Mouse (Mus musculus): ENCODE data around the gene Tnfsf15.

The Tnfsf15 gene

DNA sequence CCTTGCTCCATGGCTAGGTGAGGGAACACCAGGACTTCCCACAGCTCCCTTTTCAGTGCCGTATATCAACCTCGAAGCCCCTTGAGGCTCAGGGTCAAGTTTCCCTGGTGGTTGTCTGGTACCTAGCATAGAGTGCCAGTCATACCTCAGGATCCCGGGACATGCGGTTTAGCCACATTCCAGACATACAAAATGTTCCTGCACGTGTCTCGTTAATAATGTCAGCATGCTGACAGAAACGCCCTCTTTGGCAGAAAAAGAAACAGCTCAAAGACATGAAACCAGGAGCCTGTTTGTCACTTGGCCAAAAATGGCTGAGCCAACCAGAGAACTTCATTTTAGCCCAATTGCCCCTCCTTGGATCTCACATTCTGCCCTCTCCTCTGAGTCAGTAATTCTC, 2.8 kb downstream of the Tnfsf15 start:
- no peak for DNase-seq (ENCODE audit: low spot score in 2 of 2)

DNA sequence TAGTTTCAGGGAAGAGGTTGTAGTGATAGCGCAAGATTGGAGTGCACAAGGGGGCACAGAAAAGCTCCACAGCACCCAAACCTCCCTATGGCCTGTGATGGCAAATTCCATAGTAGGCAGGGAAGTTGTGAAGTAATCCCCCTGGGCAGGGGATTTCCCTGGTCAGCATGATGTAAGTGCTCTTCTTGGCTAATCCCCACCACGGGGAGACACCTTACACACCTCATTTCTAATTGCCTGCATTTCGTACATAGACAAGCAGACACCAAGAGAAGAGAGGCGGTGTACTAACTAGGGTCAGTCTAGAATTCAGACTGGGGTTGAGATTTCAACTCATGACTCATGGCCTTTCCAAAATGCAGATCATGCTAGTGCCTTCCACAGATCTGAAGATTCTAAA, 4.2 kb downstream of the Tnfsf15 start:
- no peak for DNase-seq (ENCODE audit: low spot score in 2 of 2)

DNA sequence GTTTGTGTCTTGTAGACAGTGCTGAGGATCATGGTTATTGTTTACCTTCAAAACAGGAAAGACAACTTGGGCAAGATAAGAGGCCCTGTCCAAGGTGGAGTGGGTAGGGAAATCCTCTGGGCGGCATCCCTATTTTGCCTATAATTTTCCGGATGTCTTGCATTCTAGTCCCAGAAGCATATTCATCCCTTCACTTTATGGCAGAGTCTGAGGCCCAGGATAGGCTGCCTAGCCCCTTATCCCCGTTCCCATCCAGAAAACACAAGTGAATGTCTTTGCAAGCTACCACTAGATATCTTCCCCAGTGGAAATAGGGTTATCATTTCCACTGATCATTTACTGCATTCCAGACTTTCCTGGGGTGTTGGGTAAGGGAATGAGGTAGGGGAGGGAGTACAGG, 4.9 kb downstream of the Tnfsf15 start:
- no peak for DNase-seq (ENCODE audit: low spot score in 2 of 2)

DNA sequence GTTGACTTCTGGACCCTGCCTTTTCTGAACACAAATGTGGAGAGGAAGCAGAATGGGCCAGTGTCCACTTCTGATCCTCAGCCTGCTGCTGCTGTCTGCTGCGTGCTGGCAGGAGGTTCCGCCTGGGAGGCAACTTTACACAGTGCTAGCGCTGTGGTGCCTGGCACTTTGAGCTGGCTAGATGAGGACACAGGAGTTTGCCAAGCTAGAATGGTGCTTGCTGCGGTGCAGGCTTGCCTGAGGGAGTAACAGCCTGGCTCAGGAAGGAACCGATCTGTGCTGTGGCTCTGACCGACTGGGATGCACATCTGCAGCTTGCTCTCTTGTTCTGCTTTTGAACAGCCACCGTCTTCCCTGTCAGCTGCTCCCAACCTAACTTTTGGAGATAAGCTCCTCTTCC, 5.4 kb downstream of the Tnfsf15 start:
- no peak for DNase-seq (ENCODE audit: low spot score in 2 of 2)

DNA sequence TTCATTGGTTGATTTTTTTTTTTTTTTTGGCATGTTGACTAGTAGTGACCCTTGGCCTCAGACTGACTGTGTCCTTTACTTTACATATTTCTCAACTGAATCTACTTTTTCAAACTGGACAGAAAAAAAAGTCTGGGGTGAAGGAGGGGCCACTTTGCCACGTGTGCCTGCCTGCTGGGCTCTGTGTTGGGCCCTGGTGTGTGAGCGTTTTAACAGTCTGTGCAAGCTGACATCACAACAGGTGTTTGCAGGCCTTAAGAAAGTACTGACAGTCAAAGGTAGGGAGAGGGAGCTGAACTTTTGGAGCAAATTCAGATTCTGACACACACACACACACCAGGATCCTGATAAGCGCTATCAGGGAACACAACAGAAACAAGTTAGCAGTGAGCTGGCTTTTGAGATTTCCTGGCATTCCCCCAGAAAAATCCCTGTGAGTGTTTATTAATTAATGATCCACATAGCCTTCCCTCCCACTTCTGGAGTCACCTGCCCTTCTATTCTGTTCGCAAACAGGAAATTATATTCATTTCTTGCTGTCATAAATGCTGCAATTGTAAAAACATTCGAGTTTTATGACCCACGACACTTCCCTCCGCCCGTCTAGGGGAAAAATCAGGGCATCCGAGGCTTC, 6.4 kb downstream of the Tnfsf15 start:
- DNase-seq (ENCODE audit: low spot score in 2 of 2), result no peak

DNA sequence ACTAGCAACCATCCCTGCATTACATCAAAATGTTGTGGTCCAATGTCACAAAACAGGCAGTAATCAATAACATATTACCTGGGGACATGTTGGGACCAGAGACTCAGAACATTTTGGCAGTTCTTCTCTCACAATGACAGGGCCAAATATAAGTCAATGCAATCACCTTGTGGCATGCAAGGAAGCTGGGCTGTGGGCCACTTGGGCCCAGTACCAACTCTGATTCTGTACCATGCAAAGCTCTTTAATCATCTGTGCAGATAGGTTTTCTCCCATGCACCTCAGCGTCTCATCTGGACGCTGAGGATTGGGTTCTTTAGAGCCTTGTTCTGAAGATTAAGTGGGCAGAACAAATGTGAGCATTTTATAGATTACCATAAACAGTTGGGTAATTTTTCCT, 13.6 kb downstream of the Tnfsf15 start:
- DNase-seq (ENCODE audit: low spot score in 2 of 2), result no peak

DNA sequence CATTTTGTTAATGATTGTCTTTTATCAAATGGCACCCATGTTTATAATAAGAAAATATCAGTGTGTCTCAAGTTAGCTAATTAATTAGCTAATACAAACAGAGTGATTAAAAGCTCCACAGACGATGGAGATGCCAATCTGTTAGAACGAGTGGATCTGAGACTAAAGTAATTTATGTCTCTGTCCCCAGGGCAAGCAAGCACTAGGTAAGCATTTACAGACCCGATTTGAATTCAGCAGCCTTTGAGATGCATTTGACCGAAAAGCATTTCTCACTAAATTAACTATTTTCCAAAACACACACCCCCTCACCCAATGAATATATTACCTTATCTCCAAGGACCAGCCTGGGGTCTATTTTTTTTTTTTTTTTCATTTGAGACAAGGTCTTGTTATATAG, 18.2 kb downstream of the Tnfsf15 start:
- DNase-seq (ENCODE audit: low spot score in 2 of 2), result no peak

DNA sequence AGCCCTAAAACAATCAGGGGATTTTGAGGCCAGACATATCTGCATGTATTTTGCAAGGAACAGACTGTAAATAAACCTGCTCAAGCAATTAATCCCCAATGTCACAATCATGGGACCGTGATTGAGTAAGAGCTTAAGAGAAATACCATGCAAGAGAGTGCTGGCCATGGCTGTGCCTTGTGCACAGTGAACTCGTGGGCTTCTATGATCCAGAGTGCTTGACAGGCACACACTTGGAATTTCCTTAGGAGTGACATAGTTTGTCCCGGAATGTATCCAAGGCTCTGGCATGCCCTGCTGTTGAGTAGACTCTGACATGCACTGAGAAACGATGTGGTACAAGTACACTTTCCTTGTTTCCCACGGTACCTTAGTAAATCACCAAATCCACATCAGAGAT, 18.9 kb downstream of the Tnfsf15 start:
- DNase-seq (ENCODE audit: low spot score in 2 of 2), result no peak

DNA sequence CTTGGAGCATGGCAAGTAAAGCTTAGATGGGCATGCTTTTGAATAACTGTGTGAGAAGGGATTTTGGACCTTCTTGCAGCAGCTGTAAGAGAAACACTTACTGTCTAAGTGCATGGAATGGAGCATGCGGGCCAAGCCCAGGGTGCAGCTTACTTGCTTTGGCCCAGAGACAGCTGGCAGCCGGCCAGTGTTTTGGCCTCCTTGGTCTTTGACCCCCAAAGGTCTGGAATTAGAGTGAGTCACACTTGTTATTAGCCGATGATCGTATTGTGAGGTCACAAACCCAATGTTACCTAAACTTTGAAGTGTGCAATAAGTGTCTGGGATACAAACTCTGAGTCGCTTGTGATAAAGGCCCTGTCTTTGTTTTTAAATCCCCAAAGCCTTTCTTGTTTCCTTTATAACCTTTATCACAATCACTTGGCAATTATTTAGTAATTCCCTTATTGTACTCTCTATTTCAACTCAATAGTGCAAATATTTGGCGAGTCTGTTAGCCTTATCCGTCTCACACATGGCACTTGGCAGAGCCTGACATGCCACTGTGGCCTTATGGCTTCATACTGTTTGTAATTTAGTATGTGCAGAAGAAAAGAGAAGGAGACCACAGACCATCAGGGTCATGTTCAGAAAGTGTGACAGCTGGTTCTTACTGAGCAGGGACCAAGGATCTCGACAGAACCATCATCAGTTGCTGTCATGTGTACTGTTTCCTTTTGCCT, 26.8 kb downstream of the Tnfsf15 start:
- DNase-seq (ENCODE audit: low spot score in 2 of 2), result no peak

DNA sequence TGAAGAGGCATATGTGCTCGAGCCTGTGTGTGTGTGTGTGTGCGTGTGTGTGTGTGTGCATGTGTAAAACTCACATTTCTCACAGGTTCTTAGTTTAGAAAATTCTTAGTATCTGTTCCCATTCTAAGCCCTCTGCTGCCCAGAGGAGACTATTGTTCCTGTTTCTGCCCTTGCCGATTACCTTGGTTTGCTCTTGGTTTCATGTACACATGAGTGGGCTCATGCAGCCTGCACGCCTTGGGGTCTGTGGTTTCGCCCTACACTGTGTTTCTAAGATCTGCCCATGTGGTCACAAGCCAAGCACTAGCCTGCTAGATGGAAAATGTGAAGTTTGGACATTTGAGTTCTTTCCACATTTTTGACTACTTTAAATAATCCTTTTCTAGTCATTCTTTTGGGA, 33.0 kb downstream of the Tnfsf15 start:
- DNase-seq (ENCODE audit: low spot score in 2 of 2), result no peak

DNA sequence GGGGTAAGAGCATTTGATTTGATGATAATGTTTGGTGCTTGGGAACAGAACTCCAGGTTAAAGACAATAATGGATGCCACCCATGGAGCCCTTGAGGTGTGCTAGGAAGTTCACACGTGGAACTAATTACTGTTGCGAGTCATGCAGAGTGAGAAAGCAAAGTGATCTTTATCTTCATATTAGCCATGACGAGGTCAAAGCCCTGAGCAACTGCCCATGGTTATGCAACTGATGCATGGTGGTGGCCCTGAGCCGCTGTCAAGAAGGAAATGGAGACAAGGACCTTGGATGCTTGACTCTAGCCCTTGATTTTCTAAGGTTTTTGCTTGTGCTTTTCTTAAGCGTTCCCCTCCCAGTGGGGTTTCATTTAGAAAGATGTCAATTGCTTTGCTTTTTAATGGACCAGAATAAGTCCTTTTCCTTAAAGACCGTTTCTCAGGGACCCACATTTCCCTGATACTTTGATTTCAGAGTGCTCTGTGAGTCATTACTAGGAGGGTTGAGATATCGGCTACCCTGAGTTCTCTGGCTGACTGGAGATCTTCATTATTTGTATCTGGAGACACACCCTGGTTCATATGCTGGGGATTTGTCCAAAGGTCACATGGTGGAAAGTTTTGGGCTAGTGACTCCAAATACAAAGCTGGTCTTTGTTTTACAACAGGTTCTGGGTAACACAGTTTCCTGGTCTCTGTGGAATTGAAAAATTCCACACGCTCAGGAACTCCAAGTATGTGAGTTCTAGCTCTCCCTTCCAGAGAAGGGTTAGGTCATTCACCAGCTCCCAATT, 34.3 kb downstream of the Tnfsf15 start:
- no peak for DNase-seq (ENCODE audit: low spot score in 2 of 2)

DNA sequence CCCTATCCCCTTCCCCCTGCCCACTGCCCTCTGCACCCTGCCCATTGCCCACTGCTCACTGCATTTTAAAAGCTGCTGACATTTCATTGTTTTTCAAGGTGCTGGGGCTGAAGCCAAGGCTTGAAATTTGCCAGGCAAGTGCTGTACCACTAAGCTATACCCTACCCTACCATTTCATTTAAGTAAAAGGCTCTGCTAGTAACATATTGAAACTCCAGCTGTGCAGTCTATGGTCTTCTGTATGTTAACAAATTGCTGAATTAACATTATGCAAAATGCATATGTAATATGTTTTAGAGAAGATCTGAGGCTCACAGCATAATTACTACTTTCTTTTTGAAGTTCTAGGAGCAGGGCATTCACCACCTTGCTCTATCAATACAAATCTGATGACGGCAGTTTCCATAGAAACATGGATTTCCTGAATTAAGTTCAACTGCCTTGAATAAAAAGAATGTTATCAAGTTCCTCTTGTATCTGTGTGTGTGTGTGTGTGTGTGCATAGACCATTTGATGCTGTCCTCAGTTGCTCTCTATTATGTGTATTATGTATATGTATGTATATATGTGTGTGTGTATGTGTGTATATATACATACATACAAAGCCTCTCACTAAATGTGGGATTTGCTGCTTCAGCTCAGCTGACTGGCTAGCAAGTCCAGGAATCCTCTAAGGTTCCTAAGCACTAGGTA, 38.5 kb downstream of the Tnfsf15 start:
- no peak for DNase-seq (ENCODE audit: low spot score in 2 of 2)

DNA sequence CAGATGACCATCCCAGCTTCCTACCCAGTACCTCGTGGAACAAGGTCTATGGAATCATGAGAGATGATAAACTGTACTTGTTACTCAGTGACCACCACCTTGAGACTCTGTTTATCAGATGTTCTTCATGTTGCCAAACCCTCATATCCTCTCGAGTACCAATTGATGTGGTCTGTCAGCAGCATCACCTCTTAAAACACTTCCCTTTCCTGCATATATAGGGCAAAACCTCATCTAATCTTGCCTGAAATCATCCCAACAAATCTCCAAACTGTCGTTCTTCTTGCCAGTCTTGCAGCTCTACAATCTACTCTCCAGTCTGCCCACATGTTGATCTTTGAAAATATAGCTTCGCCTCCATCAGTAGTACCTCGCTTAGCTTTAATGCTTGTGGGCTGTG, 40.7 kb downstream of the Tnfsf15 start:
- no peak for DNase-seq (ENCODE audit: low spot score in 2 of 2)

DNA sequence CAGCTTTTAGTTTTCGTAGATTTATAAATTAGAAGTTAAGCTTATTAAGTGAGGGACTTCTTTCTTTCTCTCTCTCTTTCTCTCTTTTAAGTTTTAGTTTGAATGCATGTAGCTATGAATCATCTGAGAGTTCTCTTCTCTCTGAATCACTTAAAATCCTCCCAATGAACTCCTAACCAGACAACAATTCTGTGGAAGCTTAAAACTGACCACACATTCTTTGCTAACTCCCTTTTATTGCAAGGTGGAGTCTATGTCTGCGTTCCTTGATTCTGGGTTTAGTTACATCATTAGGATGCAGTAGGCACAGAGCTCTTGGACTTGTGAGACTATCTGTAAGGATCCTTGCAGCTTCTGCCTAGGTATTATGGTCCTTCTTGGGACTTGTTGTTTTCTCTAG, 41.2 kb downstream of the Tnfsf15 start:
- DNase-seq (ENCODE audit: low spot score in 2 of 2), result no peak

DNA sequence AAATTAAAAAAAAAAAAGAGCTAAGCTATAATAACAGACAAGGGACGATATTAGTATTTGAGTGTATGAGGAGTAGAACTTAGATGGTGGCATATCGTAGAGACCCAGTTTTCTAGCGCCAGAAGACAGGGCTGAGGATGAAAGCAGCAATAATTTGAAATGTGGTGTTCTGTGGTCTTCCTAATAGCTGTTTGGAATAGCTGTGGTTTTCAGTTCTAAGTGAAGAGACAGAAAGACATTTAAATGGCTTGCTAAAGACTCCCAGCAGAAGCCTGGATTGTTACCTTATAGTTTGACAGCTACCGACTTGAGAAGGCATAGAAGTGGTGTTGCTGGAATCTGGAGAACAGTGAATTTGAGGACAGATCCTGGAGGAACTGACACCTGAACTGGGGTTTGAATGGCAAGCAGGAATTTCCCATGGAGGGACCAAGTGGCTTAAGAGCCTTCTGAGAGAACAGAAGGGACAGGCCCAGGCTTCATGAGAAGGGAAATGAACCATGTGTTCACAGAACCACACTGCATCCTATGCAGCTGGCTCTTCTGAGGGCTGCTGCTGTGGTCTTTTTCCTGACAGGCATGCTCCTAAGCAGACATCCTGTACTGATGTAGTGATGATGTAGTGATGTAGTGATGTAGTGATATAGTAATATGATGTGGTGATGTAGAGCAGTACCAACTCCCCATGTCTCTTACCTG, 42.8 kb downstream of the Tnfsf15 start:
- DNase-seq (ENCODE audit: low spot score in 2 of 2), result no peak

DNA sequence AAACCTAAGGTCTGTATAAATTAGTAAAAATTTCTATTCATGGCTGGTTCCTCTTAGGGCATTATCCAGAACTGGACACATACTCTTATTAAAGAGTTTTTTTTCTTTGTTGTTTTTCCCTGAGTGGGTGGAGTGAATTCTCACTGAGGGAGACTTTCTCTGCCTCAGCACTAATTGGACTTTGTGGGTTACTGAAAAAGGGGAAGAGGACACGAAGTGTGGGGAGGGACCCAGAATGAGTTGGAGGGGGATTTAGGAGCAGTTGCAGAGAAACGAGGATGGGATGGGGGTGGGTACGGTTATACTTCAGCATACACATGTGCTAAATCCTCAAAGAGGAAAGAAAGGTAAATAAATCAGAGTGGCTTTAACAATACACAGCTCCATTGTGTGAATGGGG, 45.2 kb downstream of the Tnfsf15 start:
- no peak for DNase-seq (ENCODE audit: low spot score in 2 of 2)

DNA sequence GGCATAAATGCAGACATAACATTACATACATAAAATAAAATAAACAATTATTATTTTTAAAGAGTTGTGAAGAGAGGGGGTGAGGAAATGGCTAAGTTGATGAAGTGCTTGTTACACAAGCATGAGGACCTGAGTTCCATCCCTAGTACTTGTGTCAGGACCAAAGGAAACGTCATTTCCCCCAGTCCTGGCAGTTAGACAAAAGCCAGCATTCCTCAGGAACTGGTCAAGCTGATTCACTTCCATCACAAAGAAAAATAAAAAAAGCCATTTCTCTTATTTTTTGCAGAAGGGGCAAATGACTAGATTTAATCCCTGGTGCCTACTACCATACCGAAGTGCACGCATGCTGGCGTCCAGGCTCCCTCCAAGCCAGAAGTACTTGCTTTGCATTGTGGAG, 48.0 kb downstream of the Tnfsf15 start:
- DNase-seq (ENCODE audit: low spot score in 2 of 2), result no peak

DNA sequence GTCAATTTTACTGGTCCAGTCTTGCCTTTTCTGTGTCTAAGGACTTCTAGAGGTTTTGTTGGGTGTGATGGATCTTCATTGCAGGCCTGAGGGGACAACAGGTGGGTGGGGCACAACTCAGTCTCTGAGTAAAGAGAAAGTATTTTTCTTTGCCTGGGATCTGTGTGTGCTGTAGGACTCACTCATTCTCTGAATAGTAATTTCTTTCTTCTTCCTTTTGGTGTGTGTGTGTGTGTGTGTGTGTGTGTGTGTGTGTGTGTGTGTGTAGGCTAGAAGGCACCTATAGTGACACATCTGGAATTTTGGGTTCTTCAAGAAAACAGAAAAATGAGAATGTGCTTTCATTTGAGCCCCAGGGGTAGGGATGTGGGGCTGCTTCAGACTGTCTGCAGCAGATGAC, 52.6 kb downstream of the Tnfsf15 start:
- no peak for DNase-seq (ENCODE audit: low spot score in 2 of 2)

DNA sequence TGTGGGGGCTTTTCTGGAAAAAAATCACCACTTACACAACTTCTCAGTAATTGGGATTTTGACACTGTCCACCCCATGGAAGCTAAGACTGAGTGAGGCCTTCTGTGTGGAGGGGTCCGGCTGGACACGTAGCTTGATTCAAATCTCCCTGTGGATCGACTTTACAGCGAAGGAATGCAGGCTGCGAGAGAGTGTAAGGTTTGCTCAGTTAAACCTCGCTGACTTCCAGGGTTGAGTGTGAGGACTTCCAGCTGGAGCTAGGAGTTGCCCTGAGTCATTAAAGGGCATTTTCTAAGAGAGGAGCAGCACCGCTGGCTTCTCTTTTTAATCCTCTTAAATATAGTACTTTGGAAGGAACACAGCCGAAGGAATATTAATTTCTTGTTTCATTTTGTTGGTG, 57.5 kb downstream of the Tnfsf15 start:
- DNase-seq (ENCODE audit: low spot score in 2 of 2), result no peak

DNA sequence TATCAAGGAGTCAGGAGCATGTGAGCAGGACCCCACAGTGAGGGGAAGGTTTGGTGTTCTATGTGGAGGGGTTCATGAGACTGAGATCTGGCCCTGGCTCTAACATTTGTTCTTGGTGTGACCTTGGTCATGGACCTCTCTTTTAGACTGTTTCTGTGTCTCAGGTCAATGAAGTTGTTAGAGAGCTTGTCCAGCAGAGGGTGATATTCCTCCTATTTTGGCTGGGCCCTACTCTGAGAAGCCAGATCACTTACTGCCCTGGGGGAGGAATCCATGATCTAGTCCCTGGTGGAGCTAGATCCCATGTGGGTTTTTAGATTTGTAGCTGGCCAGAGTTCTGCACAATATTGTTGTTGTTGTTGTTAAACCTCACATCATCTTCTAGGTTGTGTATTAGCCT, 58.8 kb downstream of the Tnfsf15 start:
- DNase-seq (ENCODE audit: low spot score in 2 of 2), result peak in 1 of 2 experiments; percentile 21

DNA sequence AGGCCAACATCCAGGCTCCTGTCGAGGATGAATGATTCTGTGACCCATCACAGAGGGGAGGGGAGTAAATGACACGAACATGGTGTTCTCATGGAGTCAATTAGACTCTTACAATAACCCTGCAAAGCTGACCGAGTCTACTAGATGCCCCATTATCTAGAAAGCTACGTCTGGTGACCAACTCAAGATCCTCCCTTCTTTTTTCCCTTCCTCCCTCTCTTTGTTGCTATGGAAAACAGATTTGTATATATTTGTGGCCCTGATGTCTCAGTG, 59.7 kb downstream of the Tnfsf15 start:
- DNase-seq (ENCODE audit: low spot score in 2 of 2), result no peak
